Mouse (Mus musculus) megakaryocyte, embryonic 14.5 days (primary cell): Measurements from ENCODE around the gene Necap2. TPM values are rescaled to one million over a fixed set of nuclear protein-coding genes. Genes with fewer than 3 reads are reported as not detected.

Experiments
- H3K27me3 ChIP-seq: replicated peaks from 2 replicates; pipeline ENCODE3; 2012; ENCODE audit warnings: inconsistent platforms
- H3K36me3 ChIP-seq: replicated peaks from 2 replicates; pipeline ENCODE3; 2012; ENCODE audit warnings: low read length, inconsistent platforms, mixed read lengths
- H3K4me1 ChIP-seq: 2 replicates; pipeline ENCODE4 v1.6.1; 2012; ENCODE audit warnings: inconsistent platforms
- H3K4me3 ChIP-seq: replicated peaks from 2 replicates; pipeline ENCODE3; 2012; ENCODE audit warnings: moderate library complexity, mild to moderate bottlenecking, inconsistent platforms
- H3K9me3 ChIP-seq: 2 replicates; pipeline ENCODE4 v1.6.1; 2012; ENCODE audit warnings: inconsistent platforms
- FLI1 ChIP-seq: IDR thresholded peaks from 2 replicates; pipeline ENCODE4 v1.6.1; 2012; ENCODE audit warnings: low read length, inconsistent platforms, mixed read lengths
- GATA1 ChIP-seq: IDR thresholded peaks from 3 replicates; pipeline ENCODE4 v1.6.1; 2012; ENCODE audit warnings: mixed read lengths, low read length, inconsistent platforms, borderline replicate concordance
- polyA plus RNA-seq: library from polyadenylated mRNA; stranded (reverse); fragments of >175 nt; gene quantifications from 2 replicates; pipeline ENCODE4 v1.2.3, GENCODE M21; 2012; ENCODE audit warnings: low replicate concordance; ENCODE audit not compliant: insufficient read depth

The Necap2 gene
- polyA plus RNA-seq, 1 experiment = 110 TPM

DNA sequence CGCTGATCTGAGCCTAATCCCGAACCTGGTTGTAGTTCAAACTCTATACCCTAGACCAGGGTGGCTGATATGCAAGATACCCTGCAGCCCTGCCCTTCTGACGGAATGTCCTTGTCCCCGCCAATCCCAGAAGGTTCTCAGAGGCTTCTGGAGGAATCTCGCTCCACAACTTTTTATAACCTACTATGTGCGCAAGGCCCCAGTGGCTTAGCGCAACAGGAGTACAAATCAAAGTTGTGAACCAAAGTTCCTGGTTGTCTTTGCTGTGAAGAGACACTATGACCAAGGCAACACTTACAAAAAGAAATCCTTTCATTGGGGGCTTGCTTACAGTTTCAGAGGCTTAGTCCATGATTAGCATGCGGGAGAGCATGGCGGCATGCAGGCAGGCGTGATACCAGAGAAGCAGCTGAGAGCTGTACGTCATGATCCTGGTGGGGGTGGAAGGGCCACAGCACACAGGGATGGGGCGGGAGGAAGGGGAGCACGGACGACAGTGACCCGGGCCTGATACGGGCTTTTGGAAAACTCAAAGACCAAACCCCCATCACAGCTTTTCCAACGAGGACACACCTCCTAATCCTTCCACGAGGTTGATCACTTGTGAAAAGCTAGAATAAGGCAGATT lies 467 bp upstream of the Necap2 start:
- H3K9me3 ChIP-seq = peaks cover 7% of the 10 kb centered on the region; the same call in 1 of the 2 replicates
- H3K36me3 ChIP-seq = peaks cover 18% of the 10 kb centered on the region
- peak overlapping the region; percentile 98 for H3K4me3 ChIP-seq
- H3K27me3 ChIP-seq = peaks cover 2% of the 10 kb centered on the region
- TF ChIP-seq GATA1 = no peak
- TF ChIP-seq FLI1 = no peak
- peaks cover 42% of the 10 kb centered on the region for H3K4me1 ChIP-seq

DNA sequence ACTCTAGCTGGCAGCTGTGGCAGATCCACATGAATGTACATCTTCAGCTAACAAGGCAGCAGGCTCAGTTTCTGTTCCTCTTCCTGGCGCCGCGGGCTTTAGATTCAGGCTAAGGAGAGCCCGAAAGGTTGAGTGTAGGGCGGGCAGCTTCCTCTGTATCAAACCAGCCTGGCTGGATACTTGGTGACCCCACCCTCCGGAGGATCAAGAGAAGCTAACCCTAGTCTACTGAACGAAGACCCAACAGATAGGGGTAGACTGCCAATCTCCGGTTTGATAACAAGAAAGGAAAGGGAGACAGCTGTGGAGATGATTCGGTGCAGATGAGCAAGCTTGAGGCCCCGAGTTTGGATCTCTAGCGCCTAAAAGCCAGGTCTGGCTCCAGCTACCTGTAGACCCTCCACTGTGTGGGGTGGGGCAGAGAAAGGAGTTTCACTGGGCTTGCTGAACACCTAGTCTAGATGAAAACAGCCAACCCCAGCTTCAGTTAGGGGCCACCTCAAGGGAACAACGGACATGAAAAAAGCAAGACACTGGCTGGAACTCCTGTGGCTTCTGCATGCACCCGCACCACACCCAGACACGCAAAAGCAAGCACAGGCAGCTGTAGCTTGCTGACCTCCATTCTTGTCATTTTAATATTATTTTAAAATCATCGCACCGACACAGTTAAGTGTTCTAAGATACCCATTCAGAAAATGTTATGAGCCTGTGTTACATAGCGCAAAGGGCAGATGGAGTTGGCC lies 1.2 kb downstream of the Necap2 start:
- H3K27me3 ChIP-seq = no peaks in the 10 kb centered on the region

DNA sequence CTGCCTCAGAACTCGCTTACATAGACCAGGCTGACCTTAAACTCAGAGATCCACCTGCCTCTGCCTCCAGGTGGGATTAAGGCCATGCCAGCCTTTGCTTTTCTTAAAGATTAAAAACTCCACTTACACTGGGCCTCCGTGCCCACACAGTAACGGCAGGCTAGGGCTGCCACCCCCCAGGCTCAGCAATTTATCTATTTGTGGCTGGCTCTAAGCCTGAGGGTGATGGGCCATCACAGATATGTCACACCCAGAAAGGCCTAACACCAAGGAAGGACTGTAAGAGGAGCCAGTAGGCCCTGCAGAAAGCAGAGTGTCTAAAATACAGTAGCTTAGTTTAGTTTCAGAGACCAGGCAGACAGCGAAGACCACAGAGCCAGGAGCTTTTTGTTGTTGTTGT lies 4.0 kb downstream of the Necap2 start:
- no peak overlapping the region for H3K4me3 ChIP-seq
- H3K36me3 ChIP-seq = peaks cover 63% of the 10 kb centered on the region
- no peaks in the 10 kb centered on the region for H3K9me3 ChIP-seq
- H3K27me3 ChIP-seq = no peaks in the 10 kb centered on the region
- TF ChIP-seq GATA1 = no peak
- TF ChIP-seq FLI1 = no peak
- H3K4me1 ChIP-seq = peaks cover 83% of the 10 kb centered on the region

More for the DNA sequence above, 1.2 kb downstream of the Necap2 start:
- Histone ChIP-seq H3K9me3 (peaks cover 7% of the 10 kb centered on the region; the same call in 1 of the 2 replicates), H3K36me3 (peaks cover 35% of the 10 kb centered on the region), H3K4me1 (peaks cover 58% of the 10 kb centered on the region), H3K4me3 (peak overlapping the region; percentile 98)
- TF ChIP-seq GATA1 (no peak), FLI1 (no peak)

DNA sequence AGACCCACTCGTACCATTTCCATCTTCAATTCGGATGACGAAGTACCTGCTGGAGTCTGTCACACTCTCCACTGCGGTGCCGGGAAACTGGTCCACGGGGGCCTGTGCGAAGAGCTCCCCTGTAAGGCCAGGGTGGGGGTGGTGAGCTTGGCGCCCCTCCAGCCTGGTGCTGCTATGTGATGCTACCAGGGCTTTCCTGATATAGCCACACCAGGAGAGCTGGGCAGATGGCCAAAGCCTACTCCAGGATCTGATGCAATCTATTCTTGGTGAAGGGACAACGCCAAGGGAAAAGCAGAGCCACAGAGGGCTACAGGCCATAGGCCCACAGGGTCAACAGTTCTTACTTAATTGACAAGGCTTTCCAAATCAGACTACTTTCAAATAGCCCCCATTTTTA lies 4.5 kb downstream of the Necap2 start:
- TF ChIP-seq GATA1 = no peak
- TF ChIP-seq FLI1 = no peak
- H3K27me3 ChIP-seq = no peaks in the 10 kb centered on the region
- H3K4me3 ChIP-seq = no peak overlapping the region
- peaks cover 68% of the 10 kb centered on the region for H3K36me3 ChIP-seq
- peaks cover 87% of the 10 kb centered on the region for H3K4me1 ChIP-seq
- H3K9me3 ChIP-seq = no peaks in the 10 kb centered on the region

DNA sequence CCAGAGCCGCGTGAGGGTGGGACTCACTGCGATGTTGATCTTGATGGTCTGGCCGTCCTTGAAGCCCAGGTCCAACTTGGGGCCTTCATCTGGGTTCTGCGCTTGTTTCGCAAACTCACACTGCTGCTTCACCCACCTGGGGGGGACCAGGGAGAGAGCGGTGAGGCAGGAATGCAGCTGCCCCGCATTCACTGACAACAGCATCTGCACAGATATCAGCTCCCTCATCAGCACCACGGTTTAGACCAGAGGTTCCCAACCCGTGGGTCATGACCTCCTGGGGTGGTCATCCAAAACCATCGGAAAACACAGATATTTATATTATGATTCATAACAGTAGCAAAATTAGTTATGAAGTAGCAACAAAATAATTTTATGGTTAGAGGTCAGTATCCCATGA lies 5.7 kb downstream of the Necap2 start:
- H3K4me3 ChIP-seq = no peak overlapping the region
- no peak for TF ChIP-seq GATA1
- no peak for TF ChIP-seq FLI1
- H3K27me3 ChIP-seq = no peaks in the 10 kb centered on the region
- H3K4me1 ChIP-seq = peaks cover 86% of the 10 kb centered on the region
- H3K36me3 ChIP-seq = peaks cover 79% of the 10 kb centered on the region
- H3K9me3 ChIP-seq = no peaks in the 10 kb centered on the region

DNA sequence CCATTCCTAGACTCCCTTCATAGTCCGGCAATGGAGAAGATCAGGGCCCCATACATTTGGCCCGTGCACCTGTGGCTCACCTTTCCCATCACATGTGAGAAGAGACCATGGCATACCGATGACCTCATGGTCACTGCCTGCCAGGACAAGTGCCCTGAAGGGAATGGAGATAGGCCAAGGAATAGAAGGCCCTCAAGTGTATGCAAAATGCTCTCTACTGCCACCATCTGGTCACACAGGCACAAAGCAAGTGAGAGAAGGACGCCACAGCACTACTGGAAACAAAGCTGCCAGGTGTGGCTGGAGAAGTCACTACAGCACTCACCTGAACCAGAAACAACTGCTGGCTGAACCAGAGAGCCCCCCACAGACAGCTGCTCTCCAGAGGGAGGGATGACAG lies 8.4 kb downstream of the Necap2 start:
- Histone ChIP-seq H3K4me1 (peaks cover 65% of the 10 kb centered on the region), H3K4me3 (no peak overlapping the region), H3K36me3 (peaks cover 99% of the 10 kb centered on the region), H3K9me3 (no peaks in the 10 kb centered on the region), H3K27me3 (no peaks in the 10 kb centered on the region)
- TF ChIP-seq FLI1 (no peak), GATA1 (no peak)

DNA sequence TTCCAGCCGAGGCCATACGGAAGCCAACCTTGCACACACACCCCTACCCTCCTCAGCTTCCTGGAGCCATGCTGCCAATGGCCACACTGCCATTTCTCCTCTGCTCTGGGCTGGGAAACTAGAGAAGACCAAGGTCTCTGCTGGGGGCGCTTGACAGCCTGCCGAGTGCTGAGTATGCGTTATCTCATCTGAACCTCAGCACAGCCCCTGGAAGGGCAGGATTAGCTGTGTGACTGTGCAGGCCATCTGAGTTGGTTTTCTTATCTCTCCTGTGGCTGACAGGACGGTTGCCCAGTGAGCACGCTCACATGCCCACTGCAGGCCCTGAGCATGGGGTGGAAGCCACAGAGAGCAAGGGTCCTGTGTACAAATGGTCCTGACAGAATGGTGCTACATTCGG lies 9.5 kb downstream of the Necap2 start:
- H3K4me3 ChIP-seq = no peak overlapping the region
- H3K27me3 ChIP-seq = no peaks in the 10 kb centered on the region
- no peaks in the 10 kb centered on the region for H3K9me3 ChIP-seq
- no peak for TF ChIP-seq GATA1
- TF ChIP-seq FLI1 = no peak
- H3K36me3 ChIP-seq = peaks cover 96% of the 10 kb centered on the region
- peaks cover 54% of the 10 kb centered on the region for H3K4me1 ChIP-seq

DNA sequence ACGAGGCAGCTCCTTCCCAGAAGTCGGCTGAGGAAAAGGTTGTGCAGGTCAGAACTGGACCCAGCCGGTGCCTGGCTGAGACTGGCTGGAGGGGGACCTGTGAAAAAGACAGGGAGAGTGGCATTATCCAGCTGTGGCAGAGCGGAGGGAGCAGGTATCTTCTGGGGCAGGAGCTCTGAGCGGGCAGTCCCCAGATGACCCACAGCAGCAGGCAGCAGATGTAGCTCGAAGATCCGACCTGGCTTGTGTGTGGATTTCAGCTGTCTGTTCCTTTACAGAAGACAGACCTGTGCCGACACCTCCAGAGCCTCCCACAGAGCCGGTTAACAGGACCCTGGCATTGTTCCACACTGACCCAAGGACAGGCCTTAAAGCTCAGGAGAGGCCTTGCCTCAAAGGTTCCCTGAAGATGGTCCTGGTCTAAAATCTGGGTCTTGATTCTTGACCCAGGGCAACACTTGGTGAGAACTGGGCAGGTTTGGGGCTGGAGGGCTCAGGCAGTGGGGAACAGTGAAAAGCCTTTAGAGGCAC lies 10.6 kb downstream of the Necap2 start:
- Histone ChIP-seq H3K36me3 (peaks cover 87% of the 10 kb centered on the region), H3K4me1 (peaks cover 44% of the 10 kb centered on the region)

DNA sequence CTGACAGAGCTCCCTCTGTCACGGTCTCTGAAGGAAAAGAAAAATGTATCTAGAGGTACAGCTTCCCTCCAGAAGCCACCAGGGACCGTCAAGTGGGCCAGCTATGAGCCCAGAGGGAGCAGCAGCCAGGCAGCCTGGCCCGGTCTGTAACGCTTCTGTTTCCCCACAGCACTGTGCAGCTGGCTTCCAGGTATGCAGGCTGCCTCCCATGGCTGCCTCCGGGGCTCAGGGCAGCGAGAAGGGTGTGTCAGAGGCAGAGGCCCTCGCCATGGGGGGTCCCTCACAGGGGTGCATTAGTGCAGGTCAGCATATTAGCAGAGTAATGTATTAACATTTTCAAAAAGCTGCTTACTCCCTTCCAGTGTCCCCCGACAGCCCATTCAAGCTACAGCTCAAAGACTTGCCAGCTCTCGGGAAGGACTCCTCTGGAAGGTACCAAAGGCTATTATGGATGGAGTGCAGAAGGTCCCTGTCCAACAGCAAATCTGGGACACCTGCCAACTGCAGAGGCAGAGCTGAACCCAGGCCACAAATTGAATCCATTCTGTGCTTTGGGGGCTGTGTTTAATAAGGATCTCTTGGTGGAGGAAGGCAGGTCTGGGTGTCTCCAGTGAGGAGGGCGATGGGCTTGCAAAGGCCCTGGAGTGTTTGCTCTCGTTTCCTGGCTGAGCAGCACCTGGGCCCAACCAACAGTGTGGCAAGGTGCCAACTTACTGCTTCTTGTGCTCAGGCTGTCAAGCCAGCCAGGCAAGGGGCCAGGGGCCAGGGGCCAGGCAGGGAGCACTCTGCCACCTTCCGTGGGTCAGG lies 11.2 kb downstream of the Necap2 start:
- Histone ChIP-seq H3K27me3 (no peaks in the 10 kb centered on the region), H3K36me3 (peaks cover 80% of the 10 kb centered on the region), H3K4me3 (no peak overlapping the region), H3K9me3 (no peaks in the 10 kb centered on the region), H3K4me1 (peaks cover 38% of the 10 kb centered on the region)
- no peak for TF ChIP-seq GATA1
- no peak for TF ChIP-seq FLI1

More for the DNA sequence above, 10.6 kb downstream of the Necap2 start:
- TF ChIP-seq GATA1 = no peak
- no peak for TF ChIP-seq FLI1
- Histone ChIP-seq H3K9me3 (no peaks in the 10 kb centered on the region), H3K27me3 (no peaks in the 10 kb centered on the region), H3K4me3 (no peak overlapping the region)

DNA sequence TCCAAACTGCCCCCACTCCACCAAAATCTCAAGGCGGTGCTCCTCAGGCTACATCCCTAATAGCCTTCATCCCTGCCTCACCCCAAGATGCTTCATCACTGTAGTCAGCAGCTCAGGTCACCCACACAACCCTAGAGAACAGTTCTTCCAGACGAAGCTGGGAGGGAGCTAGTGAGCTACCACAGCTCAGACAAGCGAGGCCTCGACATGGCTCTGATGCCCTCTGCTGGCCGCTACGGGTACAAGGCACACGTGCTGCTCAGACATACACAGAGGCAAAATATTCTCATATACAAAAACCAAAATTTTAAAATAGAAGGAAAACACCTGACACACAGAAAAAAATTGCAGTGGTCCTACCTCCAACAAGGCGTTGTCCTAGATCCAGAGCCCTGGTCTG lies 13.0 kb downstream of the Necap2 start:
- no peak for TF ChIP-seq GATA1
- TF ChIP-seq FLI1 = no peak
- H3K27me3 ChIP-seq = no peaks in the 10 kb centered on the region
- H3K4me3 ChIP-seq = peak overlapping the region; percentile 7
- no peaks in the 10 kb centered on the region for H3K9me3 ChIP-seq
- H3K36me3 ChIP-seq = peaks cover 63% of the 10 kb centered on the region
- peaks cover 27% of the 10 kb centered on the region for H3K4me1 ChIP-seq
